Mouse (Mus musculus): ENCODE data around the gene Aoah.

Aoah gene

GRCm38 (mm10) chr13:21082686-21083085 is 288.8 kb downstream of the Aoah start:
- DNase-seq = peak; percentile 18
